Comparison of ENCODE assay signal across 8 mouse cellular contexts in genomic region chr10:59077909-59078308, GRCm38 (mm10).
DNase-seq lines count a peak whose midpoint lies in the region.

No protein-coding gene starts in this region.

- DNase-seq in layer of hippocampus, adult 11-12 months (ENCODE audit: low spot score): peak; percentile 30
- DNase-seq in layer of hippocampus, postnatal 25 days (ENCODE audit: extremely low spot score in 1 of 2, low spot score in 1 of 2): no peak
- peak; percentile 8 for DNase-seq in adipocyte (ENCODE audit: low spot score)
- peak; percentile 29 for DNase-seq in gastrocnemius, postnatal 14 days
- peak; percentile 84 for DNase-seq in left cerebral cortex, postnatal 4 days
- no peak for DNase-seq in urinary bladder, postnatal 10 days (ENCODE audit: low spot score)
- DNase-seq in heart, postnatal 25 days (ENCODE audit: low spot score): no peak
- DNase-seq in thymus, adult 18-20 months: no peak

- intact Hi-C loops in gastrocnemius, postnatal 14 days (cut with DNase I; ENCODE audit: low total_unique reads): no loop called here
- intact Hi-C loops in left cerebral cortex, postnatal 4 days (cut with DNase I): no loop called here
- intact Hi-C loops in heart, postnatal 25 days (cut with DNase I): no loop called here

Comparison
In these comparisons a context has a peak if more than half of its experiments do, and no peak if none do; other contexts are left out.
1. DNase-seq: peak in layer of hippocampus, adult 11-12 months (single experiment), adipocyte (single experiment), gastrocnemius, postnatal 14 days (single experiment) and left cerebral cortex, postnatal 4 days (single experiment); none in layer of hippocampus, postnatal 25 days (0 of 2), urinary bladder, postnatal 10 days (single experiment), heart, postnatal 25 days (single experiment) and thymus, adult 18-20 months (0 of 2).